Mouse (Mus musculus) lung, postnatal 36 days (tissue): ENCODE measurements around the gene Eef1g.

Experiments
- DNase-seq: peaks from one replicate; pipeline ENCODE4 v3.0.0; 2022; ENCODE audit warnings: mixed read lengths

The Eef1g gene

DNA sequence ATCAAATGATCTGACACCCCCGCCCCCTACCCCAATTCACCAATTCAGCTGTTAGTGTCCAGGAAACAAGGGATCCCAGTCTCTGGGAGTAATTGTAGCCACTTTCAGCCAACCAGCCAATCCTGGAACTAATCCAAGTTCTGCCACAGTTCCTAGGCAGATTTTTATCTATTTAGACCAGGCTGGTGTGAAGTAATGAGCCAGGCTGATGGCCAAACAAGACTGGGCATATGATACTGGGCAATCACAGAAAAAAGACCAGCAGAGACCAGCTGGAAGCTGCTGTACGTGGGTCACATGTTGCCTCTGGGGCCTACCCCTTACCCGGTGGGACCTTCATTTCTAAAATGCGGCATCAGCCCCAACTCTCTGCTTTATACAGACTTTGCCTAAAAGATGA, 59.8 kb downstream of the Eef1g start:
- no peak for DNase-seq

DNA sequence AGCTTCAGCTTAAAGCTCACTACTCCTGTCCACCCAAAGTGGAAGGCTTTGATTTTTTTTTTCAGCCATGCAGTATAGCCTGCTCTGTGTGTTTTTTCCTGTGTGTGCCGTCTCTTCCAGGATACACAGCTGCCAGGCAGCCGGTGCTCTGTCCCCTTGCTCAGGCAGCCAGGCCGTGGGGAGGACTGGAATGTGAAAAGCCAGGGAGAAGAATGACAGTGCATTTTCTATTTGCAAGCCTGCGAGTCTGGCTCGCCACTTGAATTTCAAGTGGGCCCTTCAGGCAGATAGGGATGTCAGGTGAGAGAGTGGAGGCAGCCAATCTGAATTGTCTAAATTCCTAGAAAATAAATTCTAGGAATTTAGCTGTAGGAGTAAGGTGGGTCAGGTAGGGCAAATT, 61.0 kb downstream of the Eef1g start:
- DNase-seq = peak; percentile 88
